Mouse (Mus musculus) erythroid progenitor cell, adult 5-6 weeks (primary cell): ENCODE results near the gene Hnrnpa0. TPM values are rescaled to one million over a fixed set of nuclear protein-coding genes. Genes with fewer than 3 reads are reported as not detected.
"Not testable (repeated sequence)": the region's sequence is repeated elsewhere in the genome, so short reads cannot be mapped to it uniquely, and the experiment has no call there.

ENCODE experiments used
- ATAC-seq: replicated peaks from 2 replicates; pipeline ENCODE4 v1.8.0; 2016; ENCODE audit warnings: moderate number of reproducible peaks, mild to moderate bottlenecking, moderate TSS enrichment, inconsistent platforms; ENCODE audit not compliant: poor library complexity, low FRiP score, severe bottlenecking
- total RNA-seq, 2 experiments: library from RNA; stranded (forward) in 1 of 2; stranded (reverse) in 1 of 2; fragments of 150-400 nt in 1 of 2; fragments of 186-747, 209-891 nt in 1 of 2; gene quantifications; 2 replicates each; pipeline versions ENCODE4 v1.2.3 to v1.2.4; 2015 to 2017; ENCODE audit warnings: low replicate concordance in 2 of 2

The Hnrnpa0 gene
- total RNA-seq (2015; ENCODE audit: low replicate concordance) (32.4 and 38.1 TPM in 2 replicates), total RNA-seq (2017; ENCODE audit: low replicate concordance) (21.2 and 38.1 TPM in 2 replicates)

- ATAC-seq, result peak; percentile 77
These were observed at the start of gene Hnrnpa0 for GRCm38 (mm10) chr13:58128396-58128767. TSS of gene Hnrnpa0 (minus strand) at chr13:58128556.

GRCm38 (mm10) chr13:58177511-58178208 lies 49.3 kb upstream of the Hnrnpa0 start:
- ATAC-seq, result no peak

GRCm38 (mm10) chr13:58176105-58176504 lies 47.7 kb upstream of the Hnrnpa0 start:
- ATAC-seq, result no peak

- ATAC-seq, result no peak
These were observed 39.8 kb upstream of the Hnrnpa0 start for GRCm38 (mm10) chr13:58168119-58168518.

- no peak for ATAC-seq
These were observed 35.0 kb upstream of the Hnrnpa0 start for GRCm38 (mm10) chr13:58163343-58163742.

GRCm38 (mm10) chr13:58160761-58161160 lies 32.4 kb upstream of the Hnrnpa0 start:
- no peak for ATAC-seq

- peak; percentile 79 for ATAC-seq
These were observed 29.9 kb upstream of the Hnrnpa0 start for GRCm38 (mm10) chr13:58158099-58158912.

GRCm38 (mm10) chr13:58157447-58158098 lies 29.2 kb upstream of the Hnrnpa0 start, which contains the start of gene Idnk:
TSS of gene Idnk (plus strand) at chr13:58157649.
- peak; percentile 95 for ATAC-seq

- no peak for ATAC-seq
These were observed 28.7 kb upstream of the Hnrnpa0 start for GRCm38 (mm10) chr13:58157036-58157435.

GRCm38 (mm10) chr13:58156031-58156430 lies 27.7 kb upstream of the Hnrnpa0 start:
- ATAC-seq, result no peak

- ATAC-seq, result no peak
These were observed 22.1 kb upstream of the Hnrnpa0 start for GRCm38 (mm10) chr13:58150442-58150841.

GRCm38 (mm10) chr13:58149629-58150028 lies 21.3 kb upstream of the Hnrnpa0 start:
- no peak for ATAC-seq

- peak; percentile 78 for ATAC-seq
These were observed 20.7 kb upstream of the Hnrnpa0 start for GRCm38 (mm10) chr13:58149033-58149558.

GRCm38 (mm10) chr13:58148256-58148831 lies 20.0 kb upstream of the Hnrnpa0 start:
- ATAC-seq, result peak; percentile 94

GRCm38 (mm10) chr13:58147760-58148159 lies 19.4 kb upstream of the Hnrnpa0 start:
- ATAC-seq, result no peak

GRCm38 (mm10) chr13:58146603-58147002 lies 18.2 kb upstream of the Hnrnpa0 start:
- not testable (repeated sequence) for ATAC-seq

GRCm38 (mm10) chr13:58131692-58132091 lies 3.3 kb upstream of the Hnrnpa0 start:
- no peak for ATAC-seq

GRCm38 (mm10) chr13:58129687-58130246 lies 1.4 kb upstream of the Hnrnpa0 start:
- ATAC-seq, result no peak
